Mouse (Mus musculus) cortical plate, adult 2 months (tissue): ENCODE data around the gene Rgl2.
A peak's percentile ranks its signal among the peaks of the same experiment; 100 is the strongest.

ENCODE experiments used
- CTCF ChIP-seq: fragments of 200-500 bp; IDR thresholded peaks from 2 replicates; pipeline ENCODE4 v1.5.1; 2011; ENCODE audit warnings: mild to moderate bottlenecking, control low read depth, low read length; ENCODE audit not compliant: insufficient read depth; ENCODE audit errors: extremely low read depth
- POLR2A ChIP-seq: fragments of 200-500 bp; IDR thresholded peaks from 2 replicates; pipeline ENCODE4 v1.6.1; 2011; ENCODE audit warnings: mild to moderate bottlenecking, low read length, control low read depth; ENCODE audit not compliant: insufficient read depth; ENCODE audit errors: extremely low read depth

DNA sequence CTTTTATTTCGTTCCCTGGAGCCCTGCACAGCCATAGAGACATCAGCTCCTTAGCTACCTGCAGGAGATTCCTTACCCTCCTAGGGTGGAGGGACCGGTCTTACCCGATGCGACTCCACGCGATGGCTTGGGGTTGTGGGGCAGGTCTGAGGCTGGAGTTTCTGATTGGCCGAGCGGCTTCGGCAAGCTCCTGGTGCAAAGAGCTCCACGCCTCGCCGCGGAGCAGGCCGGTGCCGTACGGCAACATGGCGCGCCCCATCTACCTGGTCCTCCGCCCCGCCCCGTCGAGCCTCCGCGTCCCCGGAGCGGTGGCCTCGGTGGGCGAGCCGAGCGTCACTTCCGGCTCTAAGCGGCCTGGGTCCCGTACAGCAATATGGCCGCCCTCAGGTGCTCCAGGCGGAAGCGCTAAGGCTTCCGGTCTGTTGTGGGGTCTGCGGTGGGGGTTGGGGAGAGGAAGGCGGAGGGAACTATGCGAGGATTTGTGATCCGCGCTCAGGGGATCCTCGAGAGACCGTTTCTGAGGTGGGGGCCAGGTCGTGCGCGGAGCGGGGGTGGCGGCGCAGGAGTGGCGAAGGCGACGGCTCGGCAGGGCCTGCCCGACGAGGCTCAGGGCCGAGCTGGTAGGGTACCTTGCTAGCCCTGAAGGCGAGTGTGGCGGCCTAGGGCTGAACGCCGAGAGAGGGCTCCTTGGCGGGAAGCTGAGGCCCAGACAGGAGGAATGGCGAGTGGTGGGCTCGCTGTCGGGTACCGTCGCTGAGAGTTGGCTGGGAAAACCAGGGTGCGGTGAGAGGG lies 20.1 kb upstream of the Rgl2 start, which contains the start of gene Daxx:
- TF ChIP-seq CTCF, result no peak
- TF ChIP-seq POLR2A, result peak; percentile 80
